Mouse (Mus musculus) heart, postnatal 0 days (tissue): ENCODE data around the gene Dclre1a.
"Not testable (repeated sequence)": the region's sequence is repeated elsewhere in the genome, so short reads cannot be mapped to it uniquely, and the experiment has no call there.

Source experiments
- CTCF ChIP-seq: IDR thresholded peaks from 2 replicates; pipeline ENCODE4 v1.5.1; 2016; ENCODE audit warnings: antibody characterized with exemption, control low read depth, low read depth
- EP300 ChIP-seq: IDR thresholded peaks from 2 replicates; pipeline ENCODE4 v1.6.1; 2016; ENCODE audit warnings: antibody characterized with exemption, low read depth

GRCm38 (mm10) chr19:56530529-56530928 is 17.5 kb downstream of the Dclre1a start:
- TF ChIP-seq CTCF, EP300: not testable (repeated sequence)
